Mouse (Mus musculus): ENCODE measurements at regions not wholly inside any gene's neighbourhood (a gene's known extent, or its start where the extent isn't known, plus 50 kb on each side); places are given as distances from the start of the nearest gene placed in this dataset.
"Not testable (repeated sequence)": the region's sequence is repeated elsewhere in the genome, so short reads cannot be mapped to it uniquely, and the experiment has no call there.

GRCm38 (mm10) chr6:70517932-70518331, 274.1 kb downstream of the Rpia start:
- Histone ChIP-seq H3K4me3 (ENCODE audit: low read depth, low read length) (no peak overlapping the region), H3K4me1 (ENCODE audit: insufficient read depth) (no peaks in the 10 kb centered on the region), H3K27ac (ENCODE audit: low read depth) (no peak overlapping the region), H3K36me3 (ENCODE audit: insufficient read depth) (no peaks in the 10 kb centered on the region), H3K9me3 (ENCODE audit: low read depth, low read length) (no peaks in the 10 kb centered on the region), H3K27me3 (ENCODE audit: insufficient read depth, low read length) (no peaks in the 10 kb centered on the region), H3K4me2 (no peak overlapping the region), H3K9ac (no peak overlapping the region)
- ATAC-seq (ENCODE audit: insufficient read depth) (no peak), DNase-seq (no peak)
- no peak for TF ChIP-seq CTCF (IDR thresholded peaks at IDR 0.05; ENCODE audit: low read depth)

- WGBS = 67% methylated on average over 1 of the region's 1 CpGs
- Histone ChIP-seq H3K9ac (no peak overlapping the region), H3K4me1 (ENCODE audit: insufficient read depth) (no peaks in the 10 kb centered on the region), H3K27me3 (ENCODE audit: insufficient read depth, low read length) (no peaks in the 10 kb centered on the region), H3K4me2 (no peak overlapping the region), H3K9me3 (ENCODE audit: low read depth, low read length) (no peaks in the 10 kb centered on the region), H3K36me3 (ENCODE audit: insufficient read depth) (no peaks in the 10 kb centered on the region), H3K27ac (ENCODE audit: low read depth) (no peak overlapping the region), H3K4me3 (ENCODE audit: low read depth, low read length) (no peak overlapping the region)
- ATAC-seq (ENCODE audit: insufficient read depth) (no peak), DNase-seq (peak; percentile 5)
- peak; percentile 31 for TF ChIP-seq CTCF (IDR thresholded peaks at IDR 0.05; ENCODE audit: low read depth)
These were observed 323.2 kb downstream of the Rpia start for GRCm38 (mm10) chr6:70468623-70469479.

DNA sequence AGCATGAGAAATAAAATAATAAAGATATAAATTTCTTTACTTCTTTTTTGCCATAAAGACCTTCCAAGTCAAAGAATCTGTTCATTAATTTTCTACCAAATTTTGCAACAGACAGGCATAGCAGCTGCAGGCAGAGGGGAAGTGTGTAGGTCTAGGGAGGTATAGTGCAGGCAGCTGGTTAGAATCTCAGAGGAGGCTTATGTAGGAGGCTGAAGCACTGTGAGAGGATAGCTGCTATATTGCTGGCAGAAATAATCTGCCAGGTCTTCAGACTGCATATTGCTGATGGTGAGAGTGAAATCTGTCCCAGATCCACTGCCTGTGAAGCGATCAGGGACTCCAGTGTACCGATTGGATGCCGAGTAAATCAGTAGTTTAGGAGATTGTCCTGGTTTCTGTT, 334.8 kb downstream of the Rpia start:
- 91% methylated on average over 3 of the region's 3 CpGs for WGBS
- no peaks in the 10 kb centered on the region for H3K27me3 ChIP-seq (ENCODE audit: insufficient read depth, low read length)

GRCm38 (mm10) chr6:70434739-70435138, 357.3 kb downstream of the Rpia start:
- not testable (repeated sequence) for H3K4me3 ChIP-seq (ENCODE audit: low read depth, low read length); H3K27ac ChIP-seq (ENCODE audit: low read depth); H3K4me2 ChIP-seq; H3K4me1 ChIP-seq (ENCODE audit: insufficient read depth); H3K9me3 ChIP-seq (ENCODE audit: low read depth, low read length); H3K27me3 ChIP-seq (ENCODE audit: insufficient read depth, low read length); DNase-seq; H3K36me3 ChIP-seq (ENCODE audit: insufficient read depth); H3K9ac ChIP-seq; ATAC-seq (ENCODE audit: insufficient read depth)
- WGBS = 69% methylated on average over 2 of the region's 2 CpGs

More for the DNA sequence above, 334.8 kb downstream of the Rpia start:
- Histone ChIP-seq H3K9me3 (ENCODE audit: low read depth, low read length) (no peaks in the 10 kb centered on the region), H3K36me3 (ENCODE audit: insufficient read depth) (no peaks in the 10 kb centered on the region), H3K4me3 (ENCODE audit: low read depth, low read length) (no peak overlapping the region), H3K27ac (ENCODE audit: low read depth) (no peak overlapping the region), H3K4me1 (ENCODE audit: insufficient read depth) (no peaks in the 10 kb centered on the region), H3K4me2 (no peak overlapping the region), H3K9ac (no peak overlapping the region)
- TF ChIP-seq CTCF (IDR thresholded peaks at IDR 0.05; ENCODE audit: low read depth) = no peak
- no peak for DNase-seq
- no peak for ATAC-seq (ENCODE audit: insufficient read depth)

GRCm38 (mm10) chr6:70406290-70406689, 385.7 kb downstream of the Rpia start:
- not testable (repeated sequence) for H3K9ac ChIP-seq; ATAC-seq (ENCODE audit: insufficient read depth); H3K4me1 ChIP-seq (ENCODE audit: insufficient read depth); DNase-seq; H3K4me2 ChIP-seq; H3K27ac ChIP-seq (ENCODE audit: low read depth); H3K9me3 ChIP-seq (ENCODE audit: low read depth, low read length); H3K27me3 ChIP-seq (ENCODE audit: insufficient read depth, low read length); H3K36me3 ChIP-seq (ENCODE audit: insufficient read depth); H3K4me3 ChIP-seq (ENCODE audit: low read depth, low read length)
- WGBS = 54% methylated on average over 3 of the region's 3 CpGs

DNA sequence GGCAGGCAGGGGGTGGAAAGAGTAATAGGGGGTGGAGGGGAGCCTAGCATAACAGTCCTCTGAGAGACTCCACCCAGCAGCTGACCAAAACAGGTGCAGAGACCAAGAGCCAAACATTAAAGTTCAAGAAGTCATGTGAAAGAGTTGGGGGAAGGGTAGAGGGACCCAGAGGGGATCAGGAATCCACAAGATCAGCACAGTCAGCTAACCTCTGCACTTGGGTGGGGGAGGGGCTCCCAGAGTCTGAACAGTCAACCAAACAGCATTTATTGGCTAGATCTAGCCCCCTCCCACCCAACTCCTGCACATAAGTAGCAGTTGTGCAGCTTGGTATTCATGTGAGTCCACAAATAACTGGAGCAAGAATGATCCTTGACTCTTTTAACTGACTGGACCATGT, 402.2 kb downstream of the Rpia start:
- not testable (repeated sequence) for H3K27ac ChIP-seq (ENCODE audit: low read depth); H3K27me3 ChIP-seq (ENCODE audit: insufficient read depth, low read length); H3K36me3 ChIP-seq (ENCODE audit: insufficient read depth); DNase-seq; H3K4me1 ChIP-seq (ENCODE audit: insufficient read depth); ATAC-seq (ENCODE audit: insufficient read depth); H3K9ac ChIP-seq; H3K4me3 ChIP-seq (ENCODE audit: low read depth, low read length); H3K9me3 ChIP-seq (ENCODE audit: low read depth, low read length); H3K4me2 ChIP-seq

DNA sequence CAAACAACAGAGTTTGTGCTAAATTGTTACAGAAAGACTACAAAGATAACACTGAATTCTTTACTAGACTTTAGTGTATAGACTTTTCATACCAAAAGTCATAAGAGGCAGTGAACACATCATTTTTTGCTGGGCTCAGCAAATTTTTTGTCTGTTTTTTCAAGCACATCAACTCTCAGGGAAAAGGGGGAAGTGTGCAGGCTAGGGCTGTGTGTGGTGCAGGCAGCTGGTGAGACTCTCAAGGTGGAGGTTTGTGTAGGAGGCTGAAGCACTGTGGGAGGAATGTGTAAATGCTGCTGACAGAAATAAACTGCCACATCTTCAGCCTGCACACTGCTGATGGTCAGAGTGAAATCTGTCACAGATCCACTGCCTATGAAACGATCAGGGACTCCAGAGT, 405.6 kb downstream of the Rpia start:
- not testable (repeated sequence) for DNase-seq; H3K4me3 ChIP-seq (ENCODE audit: low read depth, low read length); H3K36me3 ChIP-seq (ENCODE audit: insufficient read depth); H3K9me3 ChIP-seq (ENCODE audit: low read depth, low read length); H3K4me1 ChIP-seq (ENCODE audit: insufficient read depth); ATAC-seq (ENCODE audit: insufficient read depth); H3K27ac ChIP-seq (ENCODE audit: low read depth); H3K9ac ChIP-seq; H3K4me2 ChIP-seq; H3K27me3 ChIP-seq (ENCODE audit: insufficient read depth, low read length)
- no CpG with 5 or more reads among the region's 1 CpGs for WGBS

GRCm38 (mm10) chr6:70379339-70379738, 412.7 kb downstream of the Rpia start:
- not testable (repeated sequence) for DNase-seq; H3K9me3 ChIP-seq (ENCODE audit: low read depth, low read length); H3K4me1 ChIP-seq (ENCODE audit: insufficient read depth); H3K4me2 ChIP-seq; H3K4me3 ChIP-seq (ENCODE audit: low read depth, low read length); H3K27ac ChIP-seq (ENCODE audit: low read depth); H3K9ac ChIP-seq; ATAC-seq (ENCODE audit: insufficient read depth); H3K27me3 ChIP-seq (ENCODE audit: insufficient read depth, low read length); H3K36me3 ChIP-seq (ENCODE audit: insufficient read depth)
- 72% methylated on average over 2 of the region's 2 CpGs for WGBS

GRCm38 (mm10) chr6:70371821-70372220, 420.2 kb downstream of the Rpia start:
- not testable (repeated sequence) for H3K36me3 ChIP-seq (ENCODE audit: insufficient read depth); H3K4me1 ChIP-seq (ENCODE audit: insufficient read depth); H3K4me3 ChIP-seq (ENCODE audit: low read depth, low read length); ATAC-seq (ENCODE audit: insufficient read depth); H3K27me3 ChIP-seq (ENCODE audit: insufficient read depth, low read length); H3K4me2 ChIP-seq; DNase-seq; H3K27ac ChIP-seq (ENCODE audit: low read depth); H3K9me3 ChIP-seq (ENCODE audit: low read depth, low read length); H3K9ac ChIP-seq
- WGBS = 71% methylated on average over 5 of the region's 5 CpGs

Data from lung, embryonic 14.5 days (tissue).